Mouse (Mus musculus): Measurements from ENCODE around the gene Etnk1. TPM values are rescaled to one million over a fixed set of nuclear protein-coding genes. Genes with fewer than 3 reads are reported as not detected.

The Etnk1 gene
- total RNA-seq, 2 experiments from 2014 or later = 127 to 129 TPM

DNA sequence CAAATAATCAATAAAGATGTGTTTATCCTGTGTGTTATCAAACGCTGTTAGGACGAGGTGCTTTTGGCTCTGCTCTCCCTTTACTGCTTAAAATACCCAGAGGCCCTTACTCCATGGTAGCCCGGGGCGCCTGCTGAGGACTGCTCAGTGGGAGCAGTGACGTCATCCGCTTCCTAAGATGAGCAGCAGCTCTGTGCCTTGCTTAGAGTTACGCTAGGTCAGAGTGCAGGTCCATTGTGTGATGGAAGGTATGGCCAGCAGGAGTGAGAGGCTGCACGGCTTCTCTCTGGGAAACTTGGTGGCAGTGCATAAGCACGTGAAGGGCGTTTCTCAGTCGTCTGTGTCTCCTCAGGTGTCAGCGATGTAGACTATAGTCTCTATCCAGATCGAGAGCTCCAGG is 30.0 kb downstream of the Etnk1 start:
- no peak for DNase-seq
- intact Hi-C loops (cut with DNase I) = no loop called here

DNA sequence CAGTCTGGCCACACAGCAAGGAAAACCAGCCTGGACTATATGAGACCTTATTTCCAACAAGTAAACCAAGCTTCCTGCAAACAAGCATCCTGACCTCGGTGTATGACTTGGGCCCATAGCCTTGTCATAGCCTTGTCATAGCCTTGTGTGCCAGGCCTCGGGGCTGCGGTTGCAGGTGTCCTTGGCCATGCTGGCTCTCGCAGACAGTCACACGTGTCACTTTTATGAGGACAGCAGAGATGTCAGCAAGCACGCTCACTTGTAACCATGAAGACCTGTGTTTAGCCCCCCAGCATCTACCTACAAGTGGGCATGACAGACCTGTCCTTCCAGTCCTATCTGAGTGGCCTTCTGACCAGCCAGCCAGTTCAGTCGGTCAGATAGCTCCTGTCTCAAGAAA is 31.4 kb downstream of the Etnk1 start:
- intact Hi-C loops (cut with DNase I) = no loop called here
- DNase-seq = no peak

DNA sequence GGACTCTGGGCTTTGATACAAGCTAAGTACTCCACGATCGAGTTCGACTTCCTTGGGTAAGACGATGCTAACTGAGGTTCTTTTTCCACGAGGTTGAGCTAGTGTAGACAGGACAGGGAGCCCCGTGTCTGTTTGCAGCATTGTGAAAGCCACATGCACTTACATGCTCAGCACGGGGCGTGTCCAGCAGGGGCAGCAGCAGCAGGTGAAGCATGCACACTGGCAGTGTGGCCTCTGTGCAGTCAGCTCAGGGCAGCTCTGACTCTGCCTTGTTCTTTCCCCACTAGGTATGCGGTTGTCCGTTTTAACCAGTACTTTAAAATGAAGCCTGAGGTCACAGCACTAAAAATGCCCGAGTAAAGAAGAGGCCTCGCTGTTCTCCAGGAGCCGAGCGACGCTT is 36.1 kb downstream of the Etnk1 start:
- intact Hi-C loops (cut with DNase I) = no loop called here

GRCm38 (mm10) chr6:143208880-143209279 is 41.9 kb downstream of the Etnk1 start:
- no peak for DNase-seq
- intact Hi-C loops (cut with DNase I) = no loop called here

More for the DNA sequence above, 36.1 kb downstream of the Etnk1 start:
- DNase-seq = no peak

DNA sequence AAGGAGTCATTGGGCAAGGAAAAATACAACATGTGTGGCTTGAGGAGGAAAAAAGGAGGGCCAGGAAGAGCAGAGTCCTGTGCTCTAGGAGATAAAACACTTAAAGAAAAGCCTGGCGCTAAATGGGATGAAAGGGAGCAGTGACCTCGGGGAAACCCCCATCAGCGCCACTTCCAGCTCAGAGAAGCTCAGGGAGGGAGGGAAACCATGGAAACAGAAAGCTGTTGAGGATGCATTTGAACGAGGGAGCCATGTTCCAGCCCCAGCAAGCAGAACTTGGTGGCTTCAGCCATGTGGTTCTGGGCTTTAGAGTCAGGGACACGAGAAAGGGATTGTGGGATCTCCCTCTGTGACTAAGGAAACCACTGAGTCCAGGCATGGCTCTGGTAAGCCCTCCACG is 45.7 kb downstream of the Etnk1 start:
- DNase-seq = no peak
- intact Hi-C loops (cut with DNase I) = no loop called here

DNA sequence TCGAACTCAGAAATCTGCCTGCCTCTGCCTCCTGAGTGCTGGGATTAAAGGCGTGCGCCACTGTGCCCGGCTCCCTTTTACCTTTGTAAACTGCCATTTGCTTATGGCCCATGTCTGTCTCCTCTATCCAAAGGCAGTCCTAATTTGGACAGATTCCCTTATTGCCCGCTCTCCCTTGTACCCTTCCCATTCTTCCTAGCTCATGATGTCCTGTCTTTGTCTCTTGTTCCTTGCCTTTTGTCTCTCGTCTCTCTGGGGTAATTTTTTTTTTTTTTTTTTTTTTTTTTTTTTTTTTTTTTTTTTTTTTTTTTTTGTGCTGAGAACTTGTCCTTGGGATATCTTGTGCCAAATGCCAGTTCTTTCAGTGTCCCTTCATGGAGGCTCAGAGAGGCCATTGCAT is 46.4 kb downstream of the Etnk1 start:
- no peak for DNase-seq

DNA sequence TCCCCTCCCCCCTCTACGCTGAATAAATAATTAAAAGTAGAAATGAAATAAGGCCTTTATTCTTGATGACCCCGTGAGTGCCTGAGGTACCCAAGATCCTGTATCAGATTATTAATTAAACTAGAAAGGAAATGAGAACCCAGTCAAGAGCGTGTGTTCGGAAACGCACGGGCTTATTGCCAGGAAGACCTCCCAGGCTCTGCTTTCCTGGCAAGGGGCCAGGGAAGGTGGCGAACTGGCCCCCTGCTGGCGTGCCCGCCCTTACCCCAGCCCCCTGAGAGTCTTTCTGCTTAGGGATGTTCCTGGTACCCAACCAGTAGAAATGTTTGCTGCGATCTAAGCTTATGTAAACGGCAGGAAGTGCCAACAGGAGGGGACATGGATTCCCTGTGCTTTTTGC is 49.2 kb downstream of the Etnk1 start:
- intact Hi-C loops (cut with DNase I) = no loop called here
- DNase-seq = no peak

More for the DNA sequence above, 46.4 kb downstream of the Etnk1 start:
- intact Hi-C loops (cut with DNase I) = no loop called here

GRCm38 (mm10) chr6:143219347-143219746 is 52.3 kb downstream of the Etnk1 start:
- peak; percentile 52 for DNase-seq
- intact Hi-C loops (cut with DNase I) = loop anchor here (2.0 kb wide), 1 partner anchor 1743 kb away; no protein-coding TSS in a partner anchor

- DNase-seq = no peak
- intact Hi-C loops (cut with DNase I) = no loop called here
These were observed 54.2 kb downstream of the Etnk1 start for GRCm38 (mm10) chr6:143221245-143221644.

DNA sequence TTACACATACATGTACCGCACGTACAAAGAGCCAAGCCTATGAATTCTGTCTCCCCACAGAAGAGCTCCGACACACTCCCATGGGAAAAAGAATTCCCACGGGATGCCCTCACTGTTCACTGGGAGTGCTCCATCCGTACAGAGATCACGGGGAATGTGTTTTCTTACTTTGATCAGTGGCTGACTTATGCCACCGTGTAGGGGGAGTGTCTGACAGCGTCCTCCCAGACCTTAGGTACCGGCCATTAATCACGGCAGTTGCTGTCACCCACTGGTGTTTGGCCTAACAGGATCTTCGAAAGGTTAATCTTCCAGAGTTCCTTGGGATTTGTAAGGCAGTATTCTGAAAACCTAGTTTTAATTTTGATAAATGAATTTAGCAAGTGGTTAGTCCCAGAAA is 57.0 kb downstream of the Etnk1 start:
- no peak for DNase-seq
- intact Hi-C loops (cut with DNase I) = no loop called here

DNA sequence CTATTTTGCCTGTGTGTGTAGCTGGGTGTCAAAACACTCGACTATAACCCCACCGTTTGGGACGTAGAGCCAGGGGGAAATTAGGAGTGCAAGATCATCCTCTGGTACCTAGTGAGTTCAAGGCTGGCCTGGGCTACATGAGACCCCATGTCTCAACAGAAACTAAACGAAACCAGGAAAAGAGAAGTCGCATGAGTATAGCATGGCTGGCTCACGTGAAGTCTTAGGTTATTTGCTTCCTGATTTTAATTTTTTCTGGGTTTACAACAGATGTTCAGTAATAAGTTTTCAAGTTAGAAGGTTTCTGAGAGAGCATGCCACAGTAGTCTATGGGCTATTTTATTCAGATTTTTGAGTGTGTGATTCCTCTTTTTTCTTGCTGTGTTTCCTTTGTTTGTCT is 57.9 kb downstream of the Etnk1 start:
- intact Hi-C loops (cut with DNase I) = no loop called here

GRCm38 (mm10) chr6:143228696-143229095 is 61.7 kb downstream of the Etnk1 start:
- intact Hi-C loops (cut with DNase I) = no loop called here
- no peak for DNase-seq

More for the DNA sequence above, 57.9 kb downstream of the Etnk1 start:
- DNase-seq = no peak

GRCm38 (mm10) chr6:143229906-143230305 is 62.9 kb downstream of the Etnk1 start:
- no peak for DNase-seq
- intact Hi-C loops (cut with DNase I) = no loop called here

- no peak for DNase-seq
- intact Hi-C loops (cut with DNase I) = no loop called here
These were observed 63.9 kb downstream of the Etnk1 start for GRCm38 (mm10) chr6:143230888-143231287.

- intact Hi-C loops (cut with DNase I) = no loop called here
- no peak for DNase-seq
These were observed 65.7 kb downstream of the Etnk1 start for GRCm38 (mm10) chr6:143232718-143233117.

DNA sequence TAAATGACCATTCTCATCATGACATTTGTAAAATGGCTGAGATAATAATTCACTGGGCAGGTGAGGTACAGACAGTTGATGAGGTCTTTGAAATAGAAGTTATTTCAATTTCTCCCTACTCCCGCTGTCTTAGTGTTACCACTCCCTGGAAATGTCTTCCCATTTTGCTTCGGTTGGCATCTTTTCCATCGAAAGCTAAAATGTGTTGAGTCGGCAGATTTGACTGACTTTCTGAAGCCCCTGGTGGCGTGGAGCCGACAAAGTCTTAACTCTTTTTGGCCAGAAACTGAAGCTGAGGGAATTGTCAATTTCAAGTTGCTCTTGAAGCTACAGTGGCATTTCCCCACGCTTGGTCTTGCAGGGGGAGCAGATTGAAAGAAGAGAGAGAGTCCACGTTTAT is 67.8 kb downstream of the Etnk1 start:
- DNase-seq = no peak
- intact Hi-C loops (cut with DNase I) = no loop called here

DNA sequence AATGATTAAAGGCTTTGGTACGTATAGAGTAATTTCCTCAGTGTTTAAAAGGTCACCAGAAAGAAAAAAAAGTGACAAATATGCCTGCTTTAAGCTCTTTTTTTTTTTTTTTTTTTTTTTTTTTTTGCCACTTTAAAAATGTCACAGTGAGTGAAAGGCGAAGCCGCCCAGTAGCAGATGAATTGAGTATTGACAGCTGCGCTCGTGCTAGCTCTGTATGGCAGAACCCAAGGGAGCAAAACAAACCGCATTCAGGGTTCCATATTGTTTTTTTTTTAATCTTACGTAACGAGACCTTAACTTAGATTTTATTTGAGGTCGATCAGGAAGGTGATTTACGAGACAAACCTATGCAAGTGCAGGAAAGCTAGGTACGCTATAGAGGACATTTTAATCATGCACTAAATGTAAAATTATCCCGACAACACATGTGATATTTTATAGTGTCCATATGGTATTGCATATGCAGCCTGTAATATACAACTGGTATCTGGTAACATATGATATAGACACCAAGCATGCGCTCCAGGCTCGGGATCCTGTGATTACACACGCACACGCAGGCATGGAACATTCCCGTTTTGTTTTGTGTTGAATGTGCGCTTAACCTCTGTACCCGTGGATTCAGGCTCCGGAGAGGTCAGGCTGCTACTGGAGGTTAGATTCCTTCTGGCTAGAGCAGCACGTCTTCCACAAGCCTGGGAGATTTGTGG is 72.5 kb downstream of the Etnk1 start:
- DNase-seq = no peak
- intact Hi-C loops (cut with DNase I) = no loop called here

- DNase-seq = no peak
- intact Hi-C loops (cut with DNase I) = no loop called here
These were observed 76.2 kb downstream of the Etnk1 start for GRCm38 (mm10) chr6:143243191-143243590.

- peak; percentile 52 for DNase-seq
- intact Hi-C loops (cut with DNase I) = no loop called here
These were observed 90.9 kb downstream of the Etnk1 start for GRCm38 (mm10) chr6:143257921-143258320.

GRCm38 (mm10) chr6:143259169-143259629 is 92.2 kb downstream of the Etnk1 start:
- DNase-seq = peak; percentile 60
- intact Hi-C loops (cut with DNase I) = no loop called here

- DNase-seq = peak; percentile 45
- intact Hi-C loops (cut with DNase I) = no loop called here
These were observed 93.0 kb downstream of the Etnk1 start for GRCm38 (mm10) chr6:143259870-143260559.

All from left cerebral cortex, postnatal 4 days (tissue).